Mouse (Mus musculus): Measurements from ENCODE around the gene Itga9. TPM values are rescaled to one million over a fixed set of nuclear protein-coding genes. Genes with fewer than 3 reads are reported as not detected.

The Itga9 gene
- polyA plus RNA-seq, 1 experiment: 9.0 TPM

DNA sequence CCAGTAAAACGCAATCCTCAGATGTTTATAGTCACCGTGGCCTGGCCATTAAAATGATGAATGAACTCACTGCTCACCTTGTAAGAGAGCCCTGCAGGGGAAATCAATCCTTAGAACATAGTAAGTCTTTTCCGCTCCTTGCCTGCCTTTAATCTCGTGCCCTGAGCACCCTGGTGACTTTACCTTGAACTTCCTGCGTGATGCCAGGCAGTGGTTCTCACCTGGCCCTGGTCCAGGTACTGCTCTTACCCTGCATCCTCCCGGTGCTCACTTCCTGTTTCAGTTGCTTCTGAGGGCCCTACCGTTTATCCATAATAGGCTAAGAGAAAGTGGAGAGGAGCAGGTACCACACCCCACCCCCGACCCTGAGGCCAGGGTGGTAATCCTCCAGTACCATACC, 208.0 kb downstream of the Itga9 start:
- H3K27ac ChIP-seq (ENCODE audit: control insufficient read depth, insufficient read depth, low read length): no peak overlapping the region
- no peak for TF ChIP-seq CTCF (IDR thresholded peaks at IDR 0.05; ENCODE audit: borderline replicate concordance, control insufficient read depth, extremely low read depth, insufficient read depth, low read length, poor library complexity)
- no peak for TF ChIP-seq POLR2A (IDR thresholded peaks at IDR 0.05; ENCODE audit: control insufficient read depth, extremely low read depth, insufficient read depth, low read length, poor library complexity)
- DNase-seq: no peak
- WGBS: 34% methylated on average over 8 of the region's 8 CpGs
- no peaks in the 10 kb centered on the region for H3K36me3 ChIP-seq (ENCODE audit: control insufficient read depth, insufficient read depth, low read length)
- peaks cover 14% of the 10 kb centered on the region for H3K4me1 ChIP-seq (replicated peaks; ENCODE audit: control insufficient read depth, insufficient read depth, low read length)
- H3K4me3 ChIP-seq (ENCODE audit: control insufficient read depth, insufficient read depth, low read length): no peak overlapping the region
- H3K27me3 ChIP-seq (ENCODE audit: control insufficient read depth, insufficient read depth, low read length): no peaks in the 10 kb centered on the region

DNA sequence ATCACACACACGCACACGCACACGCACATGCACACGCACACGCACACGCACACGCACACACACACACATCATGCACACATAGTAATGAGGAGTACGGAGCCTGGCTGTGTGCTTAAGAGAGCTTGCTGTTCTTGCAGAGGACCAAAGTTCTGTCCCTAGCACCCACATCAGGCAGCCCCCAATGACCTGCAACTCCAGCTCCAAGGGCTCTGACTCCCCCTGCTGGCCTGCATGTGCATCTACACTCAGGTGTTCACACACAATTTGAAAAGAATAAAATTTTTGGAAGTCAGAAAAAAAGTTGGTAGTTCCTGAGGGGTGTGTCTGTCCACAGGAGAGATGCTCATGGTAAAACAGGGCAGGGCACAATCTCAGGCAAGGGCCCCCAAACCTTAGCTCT, 209.1 kb downstream of the Itga9 start:
- DNase-seq: no peak
- H3K27ac ChIP-seq (ENCODE audit: control insufficient read depth, insufficient read depth, low read length): no peak overlapping the region
- H3K27me3 ChIP-seq (ENCODE audit: control insufficient read depth, insufficient read depth, low read length): no peaks in the 10 kb centered on the region
- no peak for TF ChIP-seq POLR2A (IDR thresholded peaks at IDR 0.05; ENCODE audit: control insufficient read depth, extremely low read depth, insufficient read depth, low read length, poor library complexity)
- TF ChIP-seq CTCF (IDR thresholded peaks at IDR 0.05; ENCODE audit: borderline replicate concordance, control insufficient read depth, extremely low read depth, insufficient read depth, low read length, poor library complexity): peak; percentile 32; the same call in 1 of the 2 replicates
- no peaks in the 10 kb centered on the region for H3K36me3 ChIP-seq (ENCODE audit: control insufficient read depth, insufficient read depth, low read length)
- WGBS: over 99% methylated on average over 8 of the region's 8 CpGs
- H3K4me1 ChIP-seq (replicated peaks; ENCODE audit: control insufficient read depth, insufficient read depth, low read length): peaks cover 14% of the 10 kb centered on the region
- no peak overlapping the region for H3K4me3 ChIP-seq (ENCODE audit: control insufficient read depth, insufficient read depth, low read length)

DNA sequence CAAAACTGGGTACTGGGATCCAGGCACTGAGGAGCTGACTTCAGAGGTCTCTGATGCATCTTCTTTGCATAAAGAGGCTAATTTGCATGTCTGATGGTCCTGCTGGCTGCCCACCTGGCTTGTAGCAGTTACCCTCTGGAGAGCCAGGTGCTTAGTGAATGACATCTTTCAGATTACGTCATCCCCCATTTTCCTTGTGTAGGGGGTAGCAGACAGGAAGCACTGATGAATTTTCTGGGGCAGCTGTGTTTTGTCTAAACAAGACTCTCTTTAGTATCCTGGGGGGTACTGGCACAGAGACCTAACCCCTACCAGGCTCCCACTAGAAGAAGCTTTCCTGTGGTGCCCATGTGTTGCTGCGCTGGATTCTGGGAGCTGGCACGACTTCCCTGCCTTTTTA, 212.0 kb downstream of the Itga9 start:
- H3K36me3 ChIP-seq (ENCODE audit: control insufficient read depth, insufficient read depth, low read length): no peaks in the 10 kb centered on the region
- H3K27ac ChIP-seq (ENCODE audit: control insufficient read depth, insufficient read depth, low read length): peak overlapping the region; percentile 43; the same call in 1 of the 2 replicates
- no peaks in the 10 kb centered on the region for H3K27me3 ChIP-seq (ENCODE audit: control insufficient read depth, insufficient read depth, low read length)
- WGBS: 77% methylated on average over 3 of the region's 3 CpGs
- TF ChIP-seq POLR2A (IDR thresholded peaks at IDR 0.05; ENCODE audit: control insufficient read depth, extremely low read depth, insufficient read depth, low read length, poor library complexity): no peak
- no peak for TF ChIP-seq CTCF (IDR thresholded peaks at IDR 0.05; ENCODE audit: borderline replicate concordance, control insufficient read depth, extremely low read depth, insufficient read depth, low read length, poor library complexity)
- no peak overlapping the region for H3K4me3 ChIP-seq (ENCODE audit: control insufficient read depth, insufficient read depth, low read length)
- DNase-seq: peak; percentile 7
- H3K4me1 ChIP-seq (replicated peaks; ENCODE audit: control insufficient read depth, insufficient read depth, low read length): peaks cover 25% of the 10 kb centered on the region

DNA sequence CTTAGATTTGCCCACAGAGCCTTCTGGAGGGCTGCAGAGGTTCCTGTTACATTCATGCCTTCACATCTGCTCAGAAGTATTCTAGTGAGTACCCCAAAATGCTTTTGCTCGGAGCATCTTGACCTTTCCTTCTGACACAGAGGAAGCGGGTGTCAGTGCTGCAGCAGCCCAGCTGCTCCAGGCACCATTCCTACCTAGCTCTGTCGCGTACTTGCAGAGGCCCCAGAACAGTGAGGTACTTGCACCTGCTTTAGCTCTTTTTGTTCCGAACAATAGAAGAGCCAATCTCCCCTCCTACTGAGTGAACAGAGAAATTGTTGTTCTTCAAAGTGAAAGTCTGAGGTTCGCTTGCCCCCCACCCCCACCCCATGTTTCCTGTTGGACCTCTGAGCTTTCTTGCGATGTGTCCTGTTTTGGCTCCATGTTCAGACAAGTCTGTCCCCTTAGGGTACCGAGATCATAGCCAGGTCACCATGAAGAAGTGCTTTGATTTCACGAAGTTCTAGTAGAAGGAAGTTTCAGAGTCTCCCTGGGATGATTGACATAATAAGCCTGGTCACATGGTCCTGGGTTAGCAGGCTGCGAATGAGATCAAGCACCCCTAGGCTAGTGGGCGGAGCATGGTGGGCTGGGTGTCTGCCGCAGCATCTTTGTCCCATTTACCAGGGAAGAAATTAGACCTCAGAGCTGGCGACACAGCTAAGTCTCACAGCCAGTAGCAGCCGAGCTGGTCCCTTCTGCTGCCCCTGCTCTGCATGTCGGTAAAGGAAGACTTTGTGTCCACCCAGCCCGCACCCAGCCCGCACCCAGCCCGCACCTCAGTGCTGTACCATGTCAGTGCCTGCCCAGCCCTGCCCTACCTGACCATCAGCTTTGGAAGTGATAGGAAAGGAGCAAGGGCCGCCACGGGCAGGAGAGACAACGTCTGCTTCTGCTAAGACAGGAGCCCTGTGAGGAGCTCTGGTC, 215.0 kb downstream of the Itga9 start:
- Histone ChIP-seq H3K4me3 (ENCODE audit: control insufficient read depth, insufficient read depth, low read length) (peak overlapping the region; percentile 48), H3K27ac (ENCODE audit: control insufficient read depth, insufficient read depth, low read length) (peak overlapping the region; percentile 24), H3K4me1 (replicated peaks; ENCODE audit: control insufficient read depth, insufficient read depth, low read length) (peaks cover 21% of the 10 kb centered on the region), H3K27me3 (ENCODE audit: control insufficient read depth, insufficient read depth, low read length) (no peaks in the 10 kb centered on the region), H3K36me3 (ENCODE audit: control insufficient read depth, insufficient read depth, low read length) (no peaks in the 10 kb centered on the region)
- TF ChIP-seq POLR2A (IDR thresholded peaks at IDR 0.05; ENCODE audit: control insufficient read depth, extremely low read depth, insufficient read depth, low read length, poor library complexity): no peak
- no peak for TF ChIP-seq CTCF (IDR thresholded peaks at IDR 0.05; ENCODE audit: borderline replicate concordance, control insufficient read depth, extremely low read depth, insufficient read depth, low read length, poor library complexity)
- WGBS: 32% methylated on average over 21 of the region's 21 CpGs
- peak; percentile 87 for DNase-seq

DNA sequence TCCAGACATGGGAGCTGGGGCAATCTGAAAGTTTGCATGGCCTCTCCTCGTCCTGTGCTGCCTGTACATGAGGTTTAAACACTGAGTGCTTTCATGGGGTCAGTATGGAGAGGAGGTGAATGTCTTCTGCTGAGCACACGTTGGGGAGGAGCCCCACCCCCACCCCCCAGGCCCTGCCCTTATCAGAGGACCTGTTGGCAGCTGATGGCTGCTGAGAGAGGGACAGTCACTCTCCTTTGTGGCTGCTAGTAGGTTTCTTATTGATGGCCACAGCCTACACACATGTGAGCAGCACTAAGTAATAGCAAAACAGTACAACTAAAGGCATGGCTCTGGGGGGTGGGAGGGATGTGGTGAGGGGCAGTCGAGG, 215.7 kb downstream of the Itga9 start:
- Histone ChIP-seq H3K4me3 (ENCODE audit: control insufficient read depth, insufficient read depth, low read length) (no peak overlapping the region), H3K4me1 (replicated peaks; ENCODE audit: control insufficient read depth, insufficient read depth, low read length) (peaks cover 21% of the 10 kb centered on the region), H3K27me3 (ENCODE audit: control insufficient read depth, insufficient read depth, low read length) (no peaks in the 10 kb centered on the region), H3K27ac (ENCODE audit: control insufficient read depth, insufficient read depth, low read length) (no peak overlapping the region), H3K36me3 (ENCODE audit: control insufficient read depth, insufficient read depth, low read length) (no peaks in the 10 kb centered on the region)
- DNase-seq: no peak
- no peak for TF ChIP-seq CTCF (IDR thresholded peaks at IDR 0.05; ENCODE audit: borderline replicate concordance, control insufficient read depth, extremely low read depth, insufficient read depth, low read length, poor library complexity)
- no peak for TF ChIP-seq POLR2A (IDR thresholded peaks at IDR 0.05; ENCODE audit: control insufficient read depth, extremely low read depth, insufficient read depth, low read length, poor library complexity)
- WGBS: 75% methylated on average over 3 of the region's 3 CpGs

DNA sequence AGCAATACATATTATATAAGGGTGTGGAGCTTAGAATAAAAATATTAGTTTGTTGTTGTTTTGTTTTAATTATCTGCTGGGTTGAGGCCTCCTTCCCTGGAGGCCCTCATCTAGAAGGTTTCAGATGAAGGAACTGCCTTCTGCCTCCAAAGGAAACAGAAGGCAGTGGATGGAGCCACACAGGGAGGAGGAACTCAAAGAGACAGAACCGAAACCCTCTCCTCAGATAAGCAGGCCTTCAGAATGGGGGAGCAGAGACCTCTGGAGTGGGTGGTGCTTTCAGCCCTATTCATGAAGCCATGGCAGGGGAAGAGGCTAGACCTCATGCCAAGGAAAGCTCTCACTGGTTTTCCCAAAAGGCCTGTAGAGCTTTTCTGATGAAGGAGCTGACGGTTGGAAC, 216.1 kb downstream of the Itga9 start:
- H3K4me1 ChIP-seq (replicated peaks; ENCODE audit: control insufficient read depth, insufficient read depth, low read length): peaks cover 21% of the 10 kb centered on the region
- no peak overlapping the region for H3K27ac ChIP-seq (ENCODE audit: control insufficient read depth, insufficient read depth, low read length)
- TF ChIP-seq POLR2A (IDR thresholded peaks at IDR 0.05; ENCODE audit: control insufficient read depth, extremely low read depth, insufficient read depth, low read length, poor library complexity) (no peak), CTCF (IDR thresholded peaks at IDR 0.05; ENCODE audit: borderline replicate concordance, control insufficient read depth, extremely low read depth, insufficient read depth, low read length, poor library complexity) (no peak)
- WGBS: 91% methylated on average over 2 of the region's 2 CpGs
- H3K36me3 ChIP-seq (ENCODE audit: control insufficient read depth, insufficient read depth, low read length): no peaks in the 10 kb centered on the region
- no peak for DNase-seq
- H3K4me3 ChIP-seq (ENCODE audit: control insufficient read depth, insufficient read depth, low read length): no peak overlapping the region
- H3K27me3 ChIP-seq (ENCODE audit: control insufficient read depth, insufficient read depth, low read length): no peaks in the 10 kb centered on the region

Measured in thymus, adult 2 months (tissue).